Mouse (Mus musculus): ENCODE results near the gene Tspo2. TPM values are rescaled to one million over a fixed set of nuclear protein-coding genes. Genes with fewer than 3 reads are reported as not detected.

Gene Tspo2
- 0.41 and 0.51 TPM in 2 replicates for polyA plus RNA-seq (2015; fragmentation: Nextera tagmentation; extraction: Ambion mirVana)

- WGBS, result 44% methylated on average over 7 of the region's 7 CpGs
- Histone ChIP-seq H3K9me3 (ENCODE audit: control insufficient read depth, low read length) (no peaks in the 10 kb centered on the region), H3K9ac (ENCODE audit: low read length) (no peak within 1 kb of the TSS), H3K36me3 (ENCODE audit: control insufficient read depth, insufficient read depth, low read length) (no peaks in the 10 kb centered on the region), H3K27me3 (ENCODE audit: control insufficient read depth, insufficient read depth, low read length) (no peaks in the 10 kb centered on the region), H3K4me1 (replicated peaks; ENCODE audit: control insufficient read depth, insufficient read depth) (0 out of 2 replicates have a peak, but pooled peaks cover 3% of the 10 kb centered on the region), H3K27ac (replicated peaks) (no peak within 1 kb of the TSS), H3K4me3 (ENCODE audit: low read depth, low read length) (no peak within 1 kb of the TSS), H3K4me2 (replicated peaks; ENCODE audit: low read depth) (no peak within 1 kb of the TSS)
- DNase-seq (ENCODE audit: low spot score) (no peak), ATAC-seq (ENCODE audit: low FRiP score, low TSS enrichment) (no peak)
- TF ChIP-seq EP300 (optimal IDR thresholded peaks at IDR 0.05), result no peak
- TF ChIP-seq CTCF (IDR thresholded peaks at IDR 0.05; ENCODE audit: low read depth), result no peak
Observed at GRCm38 (mm10) chr17:48451353-48451675, at the start of gene Tspo2. Gene Tspo2 (minus strand): TSS chr17:48451522.

DNA sequence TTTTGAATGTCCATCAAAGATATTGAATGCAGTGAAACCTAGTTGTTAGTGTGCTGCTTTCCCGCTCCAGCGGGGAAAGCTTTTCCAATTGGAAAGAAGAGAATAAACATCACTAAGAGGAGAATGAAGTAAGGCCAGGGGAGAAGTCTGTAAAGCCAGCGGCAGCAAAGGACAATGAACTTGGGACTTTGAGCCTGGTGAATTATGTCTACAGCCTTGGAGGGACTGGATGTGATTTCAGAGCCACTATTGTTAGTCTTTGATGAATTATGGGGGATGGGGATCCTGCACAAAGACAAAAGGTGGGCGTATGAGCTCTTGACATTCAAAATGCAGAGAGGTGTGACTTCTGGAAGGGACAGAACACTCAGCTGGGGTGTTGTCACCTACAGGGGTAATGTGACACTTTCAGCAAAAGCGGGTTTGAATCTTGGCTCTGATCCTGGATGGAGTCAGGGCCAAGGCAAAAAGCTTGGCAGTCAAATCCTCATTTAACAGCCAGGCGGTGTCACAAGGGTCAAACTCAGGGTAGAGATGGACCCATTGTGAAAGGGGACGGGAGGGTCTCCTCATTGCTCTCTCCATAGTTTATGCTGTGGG lies 49.6 kb upstream of the Tspo2 start:
- no peaks in the 10 kb centered on the region for H3K36me3 ChIP-seq (ENCODE audit: control insufficient read depth, insufficient read depth, low read length)
- TF ChIP-seq EP300 (optimal IDR thresholded peaks at IDR 0.05) (no peak), CTCF (IDR thresholded peaks at IDR 0.05; ENCODE audit: low read depth) (no peak)
- no peak overlapping the region for H3K9ac ChIP-seq (ENCODE audit: low read length)
- H3K27me3 ChIP-seq (ENCODE audit: control insufficient read depth, insufficient read depth, low read length), result no peaks in the 10 kb centered on the region
- H3K27ac ChIP-seq (replicated peaks), result no peak overlapping the region
- H3K4me2 ChIP-seq (replicated peaks; ENCODE audit: low read depth), result no peak overlapping the region
- H3K4me1 ChIP-seq (replicated peaks; ENCODE audit: control insufficient read depth, insufficient read depth), result no peaks in the 10 kb centered on the region
- DNase-seq (ENCODE audit: low spot score), result no peak
- WGBS, result 69% methylated on average over 7 of the region's 7 CpGs
- H3K4me3 ChIP-seq (ENCODE audit: low read depth, low read length), result no peak overlapping the region
- H3K9me3 ChIP-seq (ENCODE audit: control insufficient read depth, low read length), result no peaks in the 10 kb centered on the region
- ATAC-seq (ENCODE audit: low FRiP score, low TSS enrichment), result no peak

GRCm38 (mm10) chr17:48497986-48498385 lies 46.7 kb upstream of the Tspo2 start:
- Histone ChIP-seq H3K9ac (ENCODE audit: low read length) (no peak overlapping the region), H3K4me3 (ENCODE audit: low read depth, low read length) (no peak overlapping the region), H3K9me3 (ENCODE audit: control insufficient read depth, low read length) (no peaks in the 10 kb centered on the region), H3K4me1 (replicated peaks; ENCODE audit: control insufficient read depth, insufficient read depth) (no peaks in the 10 kb centered on the region), H3K4me2 (replicated peaks; ENCODE audit: low read depth) (no peak overlapping the region), H3K36me3 (ENCODE audit: control insufficient read depth, insufficient read depth, low read length) (no peaks in the 10 kb centered on the region), H3K27me3 (ENCODE audit: control insufficient read depth, insufficient read depth, low read length) (no peaks in the 10 kb centered on the region), H3K27ac (replicated peaks) (no peak overlapping the region)
- WGBS, result 69% methylated on average over 3 of the region's 3 CpGs
- no peak for DNase-seq (ENCODE audit: low spot score)
- TF ChIP-seq CTCF (IDR thresholded peaks at IDR 0.05; ENCODE audit: low read depth), result no peak
- no peak for TF ChIP-seq EP300 (optimal IDR thresholded peaks at IDR 0.05)
- no peak for ATAC-seq (ENCODE audit: low FRiP score, low TSS enrichment)

DNA sequence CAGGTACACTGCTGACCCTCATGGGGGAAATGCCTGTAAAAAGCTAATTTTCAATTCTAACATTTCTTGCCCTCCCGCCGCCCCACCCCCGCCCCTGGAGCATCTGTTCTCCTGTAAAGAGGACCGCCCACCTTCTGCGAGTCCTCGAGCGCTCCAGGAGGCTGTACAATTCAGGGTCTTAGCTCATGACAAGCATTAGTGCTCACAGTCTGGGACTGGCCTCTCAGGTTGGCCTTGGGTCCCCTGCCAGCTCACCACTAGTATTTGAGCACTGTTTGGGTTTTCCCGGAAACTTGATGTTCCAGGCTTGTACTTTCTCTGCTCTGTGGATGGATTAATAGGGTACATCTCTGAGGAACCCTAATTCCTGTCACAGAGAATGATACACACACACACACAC lies 42.7 kb upstream of the Tspo2 start:
- WGBS, result 57% methylated on average over 8 of the region's 8 CpGs
- Histone ChIP-seq H3K4me2 (replicated peaks; ENCODE audit: low read depth) (no peak overlapping the region), H3K9me3 (ENCODE audit: control insufficient read depth, low read length) (no peaks in the 10 kb centered on the region), H3K27ac (replicated peaks) (no peak overlapping the region), H3K27me3 (ENCODE audit: control insufficient read depth, insufficient read depth, low read length) (no peaks in the 10 kb centered on the region), H3K4me1 (replicated peaks; ENCODE audit: control insufficient read depth, insufficient read depth) (no peaks in the 10 kb centered on the region), H3K36me3 (ENCODE audit: control insufficient read depth, insufficient read depth, low read length) (no peaks in the 10 kb centered on the region), H3K9ac (ENCODE audit: low read length) (no peak overlapping the region), H3K4me3 (ENCODE audit: low read depth, low read length) (no peak overlapping the region)
- no peak for TF ChIP-seq CTCF (IDR thresholded peaks at IDR 0.05; ENCODE audit: low read depth)
- no peak for TF ChIP-seq EP300 (optimal IDR thresholded peaks at IDR 0.05)
- ATAC-seq (ENCODE audit: low FRiP score, low TSS enrichment) (no peak; the same call in 1 of the 2 replicates), DNase-seq (ENCODE audit: low spot score) (no peak)

DNA sequence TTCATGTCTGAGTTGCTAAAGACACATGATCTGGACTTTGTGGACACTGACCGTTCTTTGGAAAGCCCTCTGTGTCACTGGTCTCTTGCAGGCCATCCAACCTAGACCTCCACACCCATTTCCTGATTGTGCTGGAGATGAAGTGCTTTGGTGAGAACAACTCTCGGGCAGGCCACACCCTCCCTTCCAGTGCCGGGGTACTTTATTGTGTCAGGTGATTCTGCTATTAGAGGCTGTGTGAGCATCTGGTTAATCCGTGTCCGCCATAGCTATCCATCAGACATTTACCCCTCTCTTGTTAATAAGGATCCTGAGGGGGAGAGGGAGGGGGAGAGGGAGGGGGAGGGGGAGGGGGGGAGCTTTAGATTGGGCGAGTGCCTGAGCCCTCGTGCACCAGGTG lies 42.3 kb upstream of the Tspo2 start:
- WGBS, result 50% methylated on average over 7 of the region's 7 CpGs
- no peaks in the 10 kb centered on the region for H3K9me3 ChIP-seq (ENCODE audit: control insufficient read depth, low read length)
- H3K4me2 ChIP-seq (replicated peaks; ENCODE audit: low read depth), result no peak overlapping the region
- no peak overlapping the region for H3K9ac ChIP-seq (ENCODE audit: low read length)
- TF ChIP-seq EP300 (optimal IDR thresholded peaks at IDR 0.05), result no peak
- TF ChIP-seq CTCF (IDR thresholded peaks at IDR 0.05; ENCODE audit: low read depth), result no peak
- H3K4me3 ChIP-seq (ENCODE audit: low read depth, low read length), result no peak overlapping the region
- H3K4me1 ChIP-seq (replicated peaks; ENCODE audit: control insufficient read depth, insufficient read depth), result no peaks in the 10 kb centered on the region
- no peaks in the 10 kb centered on the region for H3K36me3 ChIP-seq (ENCODE audit: control insufficient read depth, insufficient read depth, low read length)
- no peaks in the 10 kb centered on the region for H3K27me3 ChIP-seq (ENCODE audit: control insufficient read depth, insufficient read depth, low read length)
- no peak for DNase-seq (ENCODE audit: low spot score)
- no peak overlapping the region for H3K27ac ChIP-seq (replicated peaks)
- no peak for ATAC-seq (ENCODE audit: low FRiP score, low TSS enrichment)

DNA sequence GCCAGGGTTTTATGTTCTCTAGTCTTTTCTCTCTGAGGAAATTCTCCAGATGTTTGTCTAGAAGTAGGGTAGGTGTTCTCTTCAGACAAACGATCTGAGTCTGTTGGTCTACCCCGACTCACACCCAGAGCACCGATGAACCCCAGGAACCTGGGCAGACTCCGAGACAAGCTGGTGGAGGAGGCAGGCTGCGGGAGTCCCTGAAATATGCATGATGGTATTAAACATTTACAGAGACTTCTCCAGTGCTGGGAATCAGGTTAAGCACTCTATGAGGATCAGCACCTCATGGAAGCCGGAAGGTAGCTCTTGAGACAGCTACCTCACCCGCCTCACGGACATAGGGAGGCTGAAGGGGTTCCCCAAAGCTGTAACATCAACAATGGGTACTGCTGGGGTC lies 41.3 kb upstream of the Tspo2 start:
- no peak overlapping the region for H3K27ac ChIP-seq (replicated peaks)
- no peaks in the 10 kb centered on the region for H3K27me3 ChIP-seq (ENCODE audit: control insufficient read depth, insufficient read depth, low read length)
- H3K4me3 ChIP-seq (ENCODE audit: low read depth, low read length), result no peak overlapping the region
- TF ChIP-seq CTCF (IDR thresholded peaks at IDR 0.05; ENCODE audit: low read depth), result no peak
- no peak for TF ChIP-seq EP300 (optimal IDR thresholded peaks at IDR 0.05)
- no peak overlapping the region for H3K9ac ChIP-seq (ENCODE audit: low read length)
- H3K4me2 ChIP-seq (replicated peaks; ENCODE audit: low read depth), result no peak overlapping the region
- H3K4me1 ChIP-seq (replicated peaks; ENCODE audit: control insufficient read depth, insufficient read depth), result no peaks in the 10 kb centered on the region
- DNase-seq (ENCODE audit: low spot score) (no peak), ATAC-seq (ENCODE audit: low FRiP score, low TSS enrichment) (no peak)
- WGBS, result 92% methylated on average over 8 of the region's 8 CpGs
- no peaks in the 10 kb centered on the region for H3K36me3 ChIP-seq (ENCODE audit: control insufficient read depth, insufficient read depth, low read length)
- H3K9me3 ChIP-seq (ENCODE audit: control insufficient read depth, low read length), result no peaks in the 10 kb centered on the region
